Mouse (Mus musculus) forebrain, embryonic 11.5 days (tissue): ENCODE measurements around the gene Fstl3. TPM values are rescaled to one million over a fixed set of nuclear protein-coding genes. Genes with fewer than 3 reads are reported as not detected.

Experiments
- ATAC-seq: fragments of 200-750 bp; cut with Nextera tagmentation; replicated peaks from 2 replicates; pipeline ENCODE4 v1.8.0; 2017; ENCODE audit warnings: moderate TSS enrichment; ENCODE audit not compliant: low FRiP score
- DNase-seq: peaks from one replicate; pipeline ENCODE4 v3.0.0-alpha.2; 2017; ENCODE audit warnings: low spot score
- H3K27ac ChIP-seq: fragments of 300-500 bp; sonication (generic); 2 replicates; pipeline ENCODE4 v1.5.1; 2014; ENCODE audit warnings: low read depth, low read length
- H3K27me3 ChIP-seq: fragments of 300-500 bp; sonication (generic); 2 replicates; pipeline ENCODE4 v1.6.1; 2014; ENCODE audit warnings: mild to moderate bottlenecking, low read length, mixed read lengths; ENCODE audit not compliant: control insufficient read depth, insufficient read depth
- H3K36me3 ChIP-seq: fragments of 300-500 bp; sonication (generic); 2 replicates; pipeline ENCODE4 v1.6.1; 2014; ENCODE audit warnings: mild to moderate bottlenecking, low read length, moderate library complexity, mixed read lengths; ENCODE audit not compliant: control insufficient read depth, insufficient read depth
- H3K4me1 ChIP-seq: fragments of 300-500 bp; sonication (generic); replicated peaks from 2 replicates; pipeline ENCODE4 v1.6.1; 2014; ENCODE audit warnings: low read length, mixed read lengths; ENCODE audit not compliant: control insufficient read depth, insufficient read depth
- H3K4me2 ChIP-seq: fragments of 300-500 bp; sonication (generic); 2 replicates; pipeline ENCODE4 v1.6.1; 2014; ENCODE audit warnings: low read depth, mild to moderate bottlenecking, low read length, moderate library complexity, mixed read lengths; ENCODE audit not compliant: severe bottlenecking
- H3K4me3 ChIP-seq: fragments of 300-500 bp; sonication (generic); 2 replicates; pipeline ENCODE4 v1.5.1; 2014; ENCODE audit warnings: low read depth, low read length
- H3K9ac ChIP-seq: fragments of 300-500 bp; sonication (generic); 2 replicates; pipeline ENCODE4 v1.6.1; 2014; ENCODE audit warnings: low read length
- H3K9me3 ChIP-seq: fragments of 300-500 bp; sonication (generic); 2 replicates; pipeline ENCODE4 v1.6.1; 2016; ENCODE audit warnings: low read length, mixed read lengths; ENCODE audit not compliant: control insufficient read depth
- WGBS: fragments of 180-500 bp; shearing (Covaris S2); extraction: QIAGEN DNeasy Blood & Tissue Kit; methylation state at CpG from one replicate; pipeline ENCODE4 v1.1.7; 2014; 5-methylcytosine and 5-hydroxymethylcytosine counted together
- polyA plus RNA-seq: library from polyadenylated mRNA; unstranded; fragments of >200 nt; fragmentation: Nextera tagmentation; extraction: Ambion mirVana; gene quantifications from 2 replicates; pipeline ENCODE4 v1.2.1, GENCODE M21; 2014

Gene Fstl3
- polyA plus RNA-seq = 0.41 and 1.0 TPM in 2 replicates

- DNase-seq (peak; percentile 61), ATAC-seq (no peak)
- Histone ChIP-seq H3K4me2 (peak within 1 kb of the TSS; percentile 51), H3K9ac (peak within 1 kb of the TSS; percentile 50), H3K27me3 (peaks cover 34% of the 10 kb centered on the region), H3K9me3 (peaks cover 6% of the 10 kb centered on the region; the same call in 1 of the 2 replicates), H3K36me3 (no peaks in the 10 kb centered on the region), H3K27ac (no peak within 1 kb of the TSS), H3K4me1 (peaks cover 15% of the 10 kb centered on the region), H3K4me3 (peak within 1 kb of the TSS; percentile 25)
- 2% methylated on average over 39 of the region's 39 CpGs for WGBS
Measured at GRCm38 (mm10) chr10:79777103-79777531, at the start of gene Fstl3. Fstl3 (plus strand) TSS chr10:79777272.

GRCm38 (mm10) chr10:79728323-79729249, 48.5 kb upstream of the Fstl3 start:
- no peak overlapping the region for H3K4me3 ChIP-seq
- no peaks in the 10 kb centered on the region for H3K9me3 ChIP-seq
- no peak overlapping the region for H3K9ac ChIP-seq
- H3K36me3 ChIP-seq = no peaks in the 10 kb centered on the region
- H3K27me3 ChIP-seq = no peaks in the 10 kb centered on the region
- DNase-seq = no peak
- WGBS = 80% methylated on average over 28 of the region's 28 CpGs
- H3K4me2 ChIP-seq = no peak overlapping the region
- no peak for ATAC-seq
- no peaks in the 10 kb centered on the region for H3K4me1 ChIP-seq
- H3K27ac ChIP-seq = no peak overlapping the region

- Histone ChIP-seq H3K4me3 (no peak overlapping the region), H3K4me1 (no peaks in the 10 kb centered on the region), H3K27me3 (no peaks in the 10 kb centered on the region), H3K9me3 (no peaks in the 10 kb centered on the region), H3K27ac (no peak overlapping the region), H3K36me3 (no peaks in the 10 kb centered on the region), H3K9ac (no peak overlapping the region), H3K4me2 (no peak overlapping the region)
- DNase-seq = no peak
- ATAC-seq = no peak
- 90% methylated on average over 13 of the region's 13 CpGs for WGBS
Measured at GRCm38 (mm10) chr10:79729357-79729965, 47.6 kb upstream of the Fstl3 start.

GRCm38 (mm10) chr10:79732500-79732899, 44.6 kb upstream of the Fstl3 start:
- no peak for DNase-seq

GRCm38 (mm10) chr10:79733847-79734246, 43.2 kb upstream of the Fstl3 start:
- H3K36me3 ChIP-seq = peaks cover 19% of the 10 kb centered on the region
- H3K9ac ChIP-seq = no peak overlapping the region
- no peak overlapping the region for H3K27ac ChIP-seq
- H3K9me3 ChIP-seq = peaks cover 2% of the 10 kb centered on the region; the same call in 1 of the 2 replicates
- 96% methylated on average over 15 of the region's 15 CpGs for WGBS
- peaks cover 2% of the 10 kb centered on the region; the same call in 1 of the 2 replicates for H3K27me3 ChIP-seq
- ATAC-seq (no peak), DNase-seq (no peak)
- no peak overlapping the region for H3K4me2 ChIP-seq
- H3K4me3 ChIP-seq = no peak overlapping the region
- no peaks in the 10 kb centered on the region for H3K4me1 ChIP-seq

More at GRCm38 (mm10) chr10:79732500-79732899, 44.6 kb upstream of the Fstl3 start:
- Histone ChIP-seq H3K27ac (no peak overlapping the region), H3K4me1 (no peaks in the 10 kb centered on the region), H3K9ac (no peak overlapping the region), H3K27me3 (peaks cover 2% of the 10 kb centered on the region; the same call in 1 of the 2 replicates), H3K4me2 (no peak overlapping the region), H3K9me3 (no peaks in the 10 kb centered on the region), H3K36me3 (peaks cover 7% of the 10 kb centered on the region), H3K4me3 (no peak overlapping the region)
- 100% methylated on average over 1 of the region's 1 CpGs for WGBS
- ATAC-seq = no peak

DNA sequence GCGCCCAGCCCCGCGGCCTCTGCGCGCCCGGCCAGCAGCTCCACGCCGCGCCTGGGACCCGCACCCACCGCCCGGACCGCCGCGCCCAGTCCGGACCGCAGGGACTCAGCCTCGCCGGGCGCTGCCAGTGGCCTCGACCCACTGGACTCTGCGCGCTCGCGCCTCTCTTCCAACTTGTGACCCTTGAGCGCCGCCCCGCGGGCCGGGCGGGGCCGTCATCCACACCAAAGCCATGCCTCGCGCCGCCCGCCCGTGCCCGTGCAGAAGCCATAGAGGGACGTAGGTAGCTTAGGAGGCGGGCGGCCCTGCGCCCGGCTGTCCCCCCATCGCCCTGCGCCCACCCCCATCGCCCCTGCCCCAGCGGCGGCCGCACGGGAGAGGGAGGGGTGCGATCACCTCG, 41.7 kb upstream of the Fstl3 start:
- DNase-seq = no peak
- H3K27ac ChIP-seq = no peak overlapping the region

GRCm38 (mm10) chr10:79736706-79737105, 40.4 kb upstream of the Fstl3 start:
- H3K27me3 ChIP-seq = peaks cover 2% of the 10 kb centered on the region; the same call in 1 of the 2 replicates
- H3K4me2 ChIP-seq = no peak overlapping the region
- H3K4me1 ChIP-seq = no peaks in the 10 kb centered on the region
- no peak for ATAC-seq
- no peak overlapping the region for H3K9ac ChIP-seq
- no peak overlapping the region for H3K27ac ChIP-seq
- no peak for DNase-seq
- peaks cover 40% of the 10 kb centered on the region for H3K36me3 ChIP-seq
- no peak overlapping the region for H3K4me3 ChIP-seq
- WGBS = 94% methylated on average over 14 of the region's 14 CpGs
- peaks cover 7% of the 10 kb centered on the region; the same call in 1 of the 2 replicates for H3K9me3 ChIP-seq

More for the DNA sequence above, 41.7 kb upstream of the Fstl3 start:
- no peak for ATAC-seq
- WGBS = 27% methylated on average over 50 of the region's 52 CpGs
- Histone ChIP-seq H3K9me3 (peaks cover 7% of the 10 kb centered on the region; the same call in 1 of the 2 replicates), H3K27me3 (peaks cover 2% of the 10 kb centered on the region; the same call in 1 of the 2 replicates), H3K4me2 (no peak overlapping the region), H3K9ac (no peak overlapping the region), H3K36me3 (peaks cover 34% of the 10 kb centered on the region), H3K4me1 (no peaks in the 10 kb centered on the region), H3K4me3 (no peak overlapping the region)

DNA sequence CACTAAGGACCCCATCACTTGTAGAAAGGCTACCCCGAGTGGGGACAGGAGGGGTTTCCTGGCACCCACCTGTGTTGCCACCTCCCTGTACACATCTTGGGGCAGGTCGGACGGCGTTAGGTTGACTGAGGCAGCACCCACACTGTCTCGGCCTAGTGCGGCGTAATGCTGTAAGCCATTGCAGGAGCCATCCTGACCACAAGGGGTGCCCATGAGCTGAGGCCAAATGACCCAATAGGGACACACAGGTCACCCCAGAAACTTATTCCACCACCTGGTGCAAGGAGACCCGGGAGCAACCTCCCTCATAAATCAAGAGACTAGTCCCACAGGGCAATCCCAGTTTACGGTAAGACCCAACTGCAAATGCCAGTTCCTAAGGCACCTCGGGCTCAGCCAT, 38.8 kb upstream of the Fstl3 start:
- DNase-seq = no peak
- Histone ChIP-seq H3K4me1 (no peaks in the 10 kb centered on the region), H3K9me3 (peaks cover 7% of the 10 kb centered on the region; the same call in 1 of the 2 replicates), H3K4me2 (no peak overlapping the region), H3K27me3 (peaks cover 2% of the 10 kb centered on the region; the same call in 1 of the 2 replicates), H3K36me3 (peaks cover 40% of the 10 kb centered on the region), H3K4me3 (no peak overlapping the region), H3K27ac (no peak overlapping the region), H3K9ac (no peak overlapping the region)
- 84% methylated on average over 10 of the region's 10 CpGs for WGBS
- no peak for ATAC-seq
